Mouse (Mus musculus) spleen, postnatal 4 days (tissue): Measurements from ENCODE around the gene Cyp27b1.
"Not testable (repeated sequence)": the region's sequence is repeated elsewhere in the genome, so short reads cannot be mapped to it uniquely, and the experiment has no call there.

Source experiments
- DNase-seq, 2 experiments: peaks; one replicate each; pipeline ENCODE4 v3.0.0; 2022; ENCODE audit warnings: low spot score in 2 of 2

Cyp27b1 gene

GRCm38 (mm10) chr10:127069281-127070189, 21.5 kb downstream of the Cyp27b1 start:
- no peak for DNase-seq

GRCm38 (mm10) chr10:127070190-127071121, 22.4 kb downstream of the Cyp27b1 start, which contains the start of gene Tspan31:
TSS of gene Tspan31 (minus strand) at chr10:127070264.
- peak; percentile 79 for DNase-seq

GRCm38 (mm10) chr10:127071203-127071602, 23.2 kb downstream of the Cyp27b1 start:
- no peak for DNase-seq

GRCm38 (mm10) chr10:127072270-127072669, 24.2 kb downstream of the Cyp27b1 start:
- DNase-seq, result not testable (repeated sequence)

- DNase-seq, result not testable (repeated sequence)
Observed at GRCm38 (mm10) chr10:127072969-127073368, 24.9 kb downstream of the Cyp27b1 start.

DNA sequence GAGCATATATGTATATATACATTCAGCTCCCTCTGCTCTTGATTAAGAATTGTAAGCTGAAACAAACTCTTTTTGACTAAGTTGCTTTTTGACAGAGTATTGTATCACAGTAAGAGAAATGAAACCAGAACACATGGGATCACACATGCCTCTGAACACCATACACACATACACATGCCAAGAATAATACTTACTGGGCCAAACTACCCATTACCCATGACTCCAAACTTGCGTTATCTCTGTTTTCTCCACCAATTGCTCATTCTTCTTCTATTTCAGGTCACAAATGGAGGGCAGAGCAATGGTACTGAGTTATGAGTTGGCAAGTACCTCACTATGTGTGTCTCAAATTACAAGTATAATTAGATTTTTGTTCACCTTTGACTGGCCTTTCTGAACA, 25.9 kb downstream of the Cyp27b1 start:
- DNase-seq, result no peak

- DNase-seq, result peak; percentile 67 to 81
Observed at GRCm38 (mm10) chr10:127075080-127075479, 27.0 kb downstream of the Cyp27b1 start, which contains the start of gene Agap2. TSS of gene Agap2 (plus strand) at chr10:127075284.

GRCm38 (mm10) chr10:127075651-127076050, 27.6 kb downstream of the Cyp27b1 start:
- no peak for DNase-seq

DNA sequence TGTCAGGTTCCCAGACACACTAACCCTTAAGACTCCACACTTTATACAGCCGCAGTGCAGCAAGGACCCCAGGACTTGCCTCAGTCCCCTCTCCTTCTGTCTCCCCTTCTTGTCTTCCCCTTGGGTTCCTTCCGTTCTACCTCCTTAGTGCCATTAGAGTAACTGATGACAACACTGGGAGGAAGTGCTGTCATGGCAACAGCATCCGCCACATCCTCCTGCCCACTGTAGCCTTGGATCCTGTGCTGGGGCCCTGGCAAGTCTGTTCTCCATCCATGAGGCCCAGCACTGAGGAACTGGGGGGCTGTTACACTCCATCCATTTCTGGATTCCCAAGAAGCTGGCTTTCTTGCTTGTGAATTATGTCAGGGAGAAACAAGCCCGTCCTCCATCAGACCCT, 28.0 kb downstream of the Cyp27b1 start:
- no peak for DNase-seq

DNA sequence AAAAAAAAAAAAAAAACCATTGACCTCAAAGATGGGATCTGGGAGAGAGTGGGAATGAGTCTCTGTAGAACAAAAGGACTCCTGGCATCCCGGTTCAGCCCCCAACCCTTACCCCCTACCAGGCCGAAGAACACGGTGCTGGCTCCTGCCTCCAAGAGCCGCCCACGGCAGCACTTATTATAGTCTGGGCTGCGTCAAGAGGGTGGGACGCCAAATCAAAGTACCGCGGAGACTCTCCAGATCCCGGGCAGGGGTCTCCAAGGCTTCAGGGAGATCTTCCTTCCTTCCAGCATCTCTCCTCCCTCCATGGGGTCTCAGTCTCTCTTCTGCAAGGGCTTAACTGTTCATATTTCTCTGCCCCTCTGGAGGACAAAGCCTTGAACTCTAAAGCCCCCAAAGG, 29.5 kb downstream of the Cyp27b1 start:
- DNase-seq, result no peak

GRCm38 (mm10) chr10:127078001-127078676, 30.1 kb downstream of the Cyp27b1 start:
- no peak for DNase-seq

DNA sequence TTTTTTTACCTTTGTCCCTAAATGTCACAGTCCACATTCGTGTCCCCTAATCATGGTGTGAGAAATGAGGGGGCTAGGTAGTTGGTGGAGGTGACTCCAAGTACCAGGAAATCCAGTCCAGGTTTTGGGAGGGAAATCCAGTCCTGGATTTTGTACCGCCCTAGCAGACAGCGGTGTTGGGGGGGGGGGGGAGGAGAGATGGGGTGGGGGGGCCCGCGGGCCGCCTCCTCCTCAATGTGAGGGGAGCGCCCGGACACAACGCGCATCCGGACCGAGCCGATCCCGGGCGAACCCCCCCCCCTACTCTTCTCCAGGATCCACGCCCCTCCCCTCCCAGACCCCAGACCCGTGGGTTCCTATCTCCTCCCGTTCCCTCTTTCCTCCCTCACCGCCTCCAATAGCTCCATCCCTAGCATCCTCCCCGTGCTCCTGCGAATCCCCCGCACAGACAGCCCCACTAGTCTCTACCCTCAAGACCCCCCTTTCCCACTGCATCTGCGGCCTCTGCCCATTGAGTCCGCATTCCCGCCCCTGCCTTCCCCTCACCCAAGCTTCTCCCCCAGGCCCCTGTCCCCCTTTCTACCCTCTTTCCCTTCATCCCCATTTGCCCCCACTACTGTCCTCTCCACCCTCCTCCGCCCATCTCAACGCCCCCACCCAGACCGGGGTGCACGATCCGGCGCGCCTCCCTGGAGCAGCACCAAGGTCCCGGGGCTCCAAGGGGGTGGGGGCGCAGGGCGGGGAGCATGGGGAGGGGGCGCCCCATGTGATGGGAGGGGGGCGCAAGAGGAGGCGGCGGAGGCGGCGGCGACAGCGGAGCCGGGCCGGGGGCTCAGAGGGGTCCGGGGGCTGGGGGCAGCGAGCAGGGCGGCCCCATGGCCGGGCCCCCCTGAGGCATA, 30.9 kb downstream of the Cyp27b1 start:
- DNase-seq, result no peak

GRCm38 (mm10) chr10:127079665-127080391, 31.8 kb downstream of the Cyp27b1 start:
- DNase-seq, result no peak

- no peak for DNase-seq
Observed at GRCm38 (mm10) chr10:127080901-127081780, 33.1 kb downstream of the Cyp27b1 start.

GRCm38 (mm10) chr10:127081996-127082620, 34.1 kb downstream of the Cyp27b1 start:
- DNase-seq, result no peak

GRCm38 (mm10) chr10:127083292-127083914, 35.4 kb downstream of the Cyp27b1 start:
- no peak for DNase-seq

GRCm38 (mm10) chr10:127083915-127084306, 35.9 kb downstream of the Cyp27b1 start:
- no peak for DNase-seq

- DNase-seq, result peak in 1 of 2 experiments; percentile 57
Observed at GRCm38 (mm10) chr10:127085052-127085451, 37.0 kb downstream of the Cyp27b1 start.
